Mouse (Mus musculus): ENCODE measurements at regions not wholly inside any gene's neighbourhood (a gene's known extent, or its start where the extent isn't known, plus 50 kb on each side); places are given as distances from the start of the nearest gene placed in this dataset.

DNA sequence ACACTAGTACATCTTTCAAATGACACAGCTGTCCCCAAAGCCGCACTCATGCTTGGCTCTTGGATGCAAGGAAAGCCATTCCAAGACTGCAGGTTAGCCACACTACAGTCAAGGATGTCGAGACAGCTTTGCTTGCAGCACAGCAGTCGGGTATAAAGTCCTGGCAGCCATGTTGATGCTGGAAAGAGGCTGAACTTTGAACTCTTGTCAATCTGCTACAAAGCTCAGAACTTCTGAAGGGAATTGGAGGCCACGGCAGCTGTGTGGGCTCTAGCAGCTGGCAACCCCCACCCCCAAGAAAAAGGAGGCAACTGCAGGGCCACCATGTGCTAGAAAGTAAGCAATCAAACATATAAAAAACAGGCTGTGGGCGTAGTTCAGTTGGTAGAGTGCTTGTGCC lies 90.0 kb upstream of the Zcchc2 start:
- no peak for ATAC-seq (ENCODE audit: low FRiP score)
- 72% methylated on average over 5 of the region's 5 CpGs for WGBS

DNA sequence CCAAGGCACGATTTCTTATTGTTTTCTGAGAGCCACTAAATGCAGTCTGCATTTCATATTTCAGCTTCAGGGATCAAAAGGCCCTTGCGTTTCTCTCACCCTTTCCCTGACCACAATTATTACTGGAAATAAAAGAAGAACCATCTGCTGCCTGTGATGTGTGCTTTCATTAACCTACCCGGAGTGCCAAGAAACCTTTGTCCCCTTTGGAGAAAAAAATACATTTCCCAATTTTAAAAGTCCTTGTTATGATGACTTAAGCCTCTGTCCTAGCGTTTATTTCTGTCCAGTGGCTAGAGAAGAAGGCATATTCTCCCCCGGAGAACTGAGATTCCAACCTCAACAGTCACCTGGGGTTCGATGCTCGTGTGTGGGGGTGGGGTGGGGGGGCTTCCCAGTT lies 89.3 kb upstream of the Zcchc2 start:
- ATAC-seq (ENCODE audit: low FRiP score): no peak
- 78% methylated on average over 7 of the region's 7 CpGs for WGBS
- Histone ChIP-seq H3K9ac (ENCODE audit: low read depth, low read length) (no peak overlapping the region), H3K27ac (ENCODE audit: low read depth, low read length) (no peak overlapping the region), H3K9me3 (ENCODE audit: control insufficient read depth, low read length) (no peaks in the 10 kb centered on the region), H3K4me2 (replicated peaks; ENCODE audit: low read depth, low read length) (no peak overlapping the region), H3K27me3 (ENCODE audit: control insufficient read depth, insufficient read depth, low read length) (no peaks in the 10 kb centered on the region), H3K4me3 (ENCODE audit: low read depth, low read length) (no peak overlapping the region), H3K4me1 (replicated peaks; ENCODE audit: control insufficient read depth, insufficient read depth, low read length) (no peaks in the 10 kb centered on the region), H3K36me3 (ENCODE audit: control insufficient read depth, insufficient read depth, low read length) (no peaks in the 10 kb centered on the region)
- no peak for DNase-seq (ENCODE audit: low spot score)

More for the DNA sequence above, 90.0 kb upstream of the Zcchc2 start:
- Histone ChIP-seq H3K27me3 (ENCODE audit: control insufficient read depth, insufficient read depth, low read length) (no peaks in the 10 kb centered on the region), H3K4me1 (replicated peaks; ENCODE audit: control insufficient read depth, insufficient read depth, low read length) (no peaks in the 10 kb centered on the region), H3K27ac (ENCODE audit: low read depth, low read length) (no peak overlapping the region), H3K9ac (ENCODE audit: low read depth, low read length) (no peak overlapping the region), H3K9me3 (ENCODE audit: control insufficient read depth, low read length) (no peaks in the 10 kb centered on the region), H3K36me3 (ENCODE audit: control insufficient read depth, insufficient read depth, low read length) (no peaks in the 10 kb centered on the region), H3K4me3 (ENCODE audit: low read depth, low read length) (no peak overlapping the region), H3K4me2 (replicated peaks; ENCODE audit: low read depth, low read length) (no peak overlapping the region)
- DNase-seq (ENCODE audit: low spot score): no peak

DNA sequence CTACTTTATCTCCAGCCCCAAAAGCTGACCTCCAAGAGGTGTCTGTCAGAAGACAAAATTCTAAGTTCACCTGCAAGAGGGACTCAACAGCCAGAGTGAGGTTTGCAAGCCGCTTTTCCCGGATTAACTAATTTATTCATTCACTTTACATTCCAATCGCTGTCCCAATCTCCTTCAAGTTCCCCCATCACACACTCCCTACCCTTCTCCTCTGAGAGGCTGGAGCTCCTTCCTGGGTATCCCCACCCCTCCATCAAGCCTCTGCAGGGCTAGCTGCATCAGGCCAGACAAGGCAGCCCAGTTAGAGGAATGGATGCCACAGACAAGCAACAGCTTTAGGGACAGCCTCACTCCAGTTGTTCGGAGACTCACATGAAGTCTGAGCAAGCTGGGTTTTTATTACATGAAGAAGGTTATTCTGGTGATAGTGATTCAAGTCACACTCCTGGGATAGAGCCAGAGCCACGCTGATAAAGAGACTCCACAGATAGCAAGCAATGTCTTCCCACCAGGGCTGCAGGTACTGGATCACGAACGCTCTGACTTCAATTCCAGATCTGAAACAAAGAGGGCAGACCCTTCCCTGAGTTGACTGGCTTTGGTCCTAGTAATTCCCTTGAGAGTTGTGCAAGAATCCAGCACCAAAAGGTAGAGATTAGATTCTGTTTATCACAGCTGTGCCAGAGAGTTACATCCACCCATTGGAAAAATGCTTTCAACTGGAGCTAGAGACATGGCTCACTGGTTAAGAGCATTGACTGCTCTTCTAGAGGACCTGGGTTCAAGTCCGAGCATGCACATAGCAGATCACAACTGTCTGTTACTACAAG lies 86.7 kb upstream of the Zcchc2 start:
- Histone ChIP-seq H3K9ac (ENCODE audit: low read depth, low read length) (no peak overlapping the region), H3K27me3 (ENCODE audit: control insufficient read depth, insufficient read depth, low read length) (no peaks in the 10 kb centered on the region), H3K4me2 (replicated peaks; ENCODE audit: low read depth, low read length) (no peak overlapping the region), H3K27ac (ENCODE audit: low read depth, low read length) (no peak overlapping the region), H3K9me3 (ENCODE audit: control insufficient read depth, low read length) (no peaks in the 10 kb centered on the region), H3K4me1 (replicated peaks; ENCODE audit: control insufficient read depth, insufficient read depth, low read length) (no peaks in the 10 kb centered on the region), H3K4me3 (ENCODE audit: low read depth, low read length) (no peak overlapping the region), H3K36me3 (ENCODE audit: control insufficient read depth, insufficient read depth, low read length) (no peaks in the 10 kb centered on the region)
- no peak for DNase-seq (ENCODE audit: low spot score)
- 67% methylated on average over 8 of the region's 8 CpGs for WGBS
- ATAC-seq (ENCODE audit: low FRiP score): no peak

- Histone ChIP-seq H3K27ac (ENCODE audit: low read depth, low read length) (no peak overlapping the region), H3K4me2 (replicated peaks; ENCODE audit: low read depth, low read length) (no peak overlapping the region), H3K4me1 (replicated peaks; ENCODE audit: control insufficient read depth, insufficient read depth, low read length) (no peaks in the 10 kb centered on the region), H3K9ac (ENCODE audit: low read depth, low read length) (no peak overlapping the region), H3K27me3 (ENCODE audit: control insufficient read depth, insufficient read depth, low read length) (no peaks in the 10 kb centered on the region), H3K36me3 (ENCODE audit: control insufficient read depth, insufficient read depth, low read length) (no peaks in the 10 kb centered on the region), H3K9me3 (ENCODE audit: control insufficient read depth, low read length) (no peaks in the 10 kb centered on the region), H3K4me3 (ENCODE audit: low read depth, low read length) (no peak overlapping the region)
- no peak for ATAC-seq (ENCODE audit: low FRiP score)
- WGBS: 99% methylated on average over 3 of the region's 3 CpGs
- no peak for DNase-seq (ENCODE audit: low spot score)
These were observed 85.5 kb upstream of the Zcchc2 start for GRCm38 (mm10) chr1:105904737-105905136.

- no peaks in the 10 kb centered on the region for H3K4me1 ChIP-seq (replicated peaks; ENCODE audit: control insufficient read depth, insufficient read depth, low read length)
- WGBS: 74% methylated on average over 9 of the region's 9 CpGs
- H3K9me3 ChIP-seq (ENCODE audit: control insufficient read depth, low read length): no peaks in the 10 kb centered on the region
- no peaks in the 10 kb centered on the region for H3K27me3 ChIP-seq (ENCODE audit: control insufficient read depth, insufficient read depth, low read length)
- no peak overlapping the region for H3K27ac ChIP-seq (ENCODE audit: low read depth, low read length)
- H3K36me3 ChIP-seq (ENCODE audit: control insufficient read depth, insufficient read depth, low read length): no peaks in the 10 kb centered on the region
- ATAC-seq (ENCODE audit: low FRiP score) (no peak), DNase-seq (ENCODE audit: low spot score) (no peak)
- no peak overlapping the region for H3K4me3 ChIP-seq (ENCODE audit: low read depth, low read length)
- H3K9ac ChIP-seq (ENCODE audit: low read depth, low read length): no peak overlapping the region
- H3K4me2 ChIP-seq (replicated peaks; ENCODE audit: low read depth, low read length): no peak overlapping the region
These were observed 84.3 kb upstream of the Zcchc2 start for GRCm38 (mm10) chr1:105905785-105906426.

DNA sequence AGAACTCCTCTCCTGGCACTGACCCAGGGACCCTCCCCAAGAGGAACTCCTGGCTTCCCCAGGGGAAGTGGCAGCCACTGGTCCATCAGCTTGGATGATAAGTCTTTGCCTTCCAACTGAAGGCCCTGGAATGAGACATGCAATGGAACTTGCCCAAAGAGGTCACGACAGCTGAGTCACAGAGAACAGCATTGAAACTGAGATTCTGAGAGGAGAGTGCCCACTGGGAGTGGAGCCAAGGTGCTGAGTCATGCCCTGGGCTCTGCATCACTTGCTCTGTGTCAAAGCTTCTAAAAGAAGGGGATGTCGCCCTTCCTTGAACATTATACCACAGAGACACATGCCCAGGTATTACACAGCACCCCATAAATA lies 83.8 kb upstream of the Zcchc2 start:
- no peaks in the 10 kb centered on the region for H3K36me3 ChIP-seq (ENCODE audit: control insufficient read depth, insufficient read depth, low read length)
- H3K4me2 ChIP-seq (replicated peaks; ENCODE audit: low read depth, low read length): no peak overlapping the region
- DNase-seq (ENCODE audit: low spot score) (no peak), ATAC-seq (ENCODE audit: low FRiP score) (no peak)
- 79% methylated on average over 2 of the region's 2 CpGs for WGBS
- no peak overlapping the region for H3K4me3 ChIP-seq (ENCODE audit: low read depth, low read length)
- no peak overlapping the region for H3K27ac ChIP-seq (ENCODE audit: low read depth, low read length)
- H3K4me1 ChIP-seq (replicated peaks; ENCODE audit: control insufficient read depth, insufficient read depth, low read length): no peaks in the 10 kb centered on the region
- no peaks in the 10 kb centered on the region for H3K9me3 ChIP-seq (ENCODE audit: control insufficient read depth, low read length)
- no peak overlapping the region for H3K9ac ChIP-seq (ENCODE audit: low read depth, low read length)
- no peaks in the 10 kb centered on the region for H3K27me3 ChIP-seq (ENCODE audit: control insufficient read depth, insufficient read depth, low read length)

DNA sequence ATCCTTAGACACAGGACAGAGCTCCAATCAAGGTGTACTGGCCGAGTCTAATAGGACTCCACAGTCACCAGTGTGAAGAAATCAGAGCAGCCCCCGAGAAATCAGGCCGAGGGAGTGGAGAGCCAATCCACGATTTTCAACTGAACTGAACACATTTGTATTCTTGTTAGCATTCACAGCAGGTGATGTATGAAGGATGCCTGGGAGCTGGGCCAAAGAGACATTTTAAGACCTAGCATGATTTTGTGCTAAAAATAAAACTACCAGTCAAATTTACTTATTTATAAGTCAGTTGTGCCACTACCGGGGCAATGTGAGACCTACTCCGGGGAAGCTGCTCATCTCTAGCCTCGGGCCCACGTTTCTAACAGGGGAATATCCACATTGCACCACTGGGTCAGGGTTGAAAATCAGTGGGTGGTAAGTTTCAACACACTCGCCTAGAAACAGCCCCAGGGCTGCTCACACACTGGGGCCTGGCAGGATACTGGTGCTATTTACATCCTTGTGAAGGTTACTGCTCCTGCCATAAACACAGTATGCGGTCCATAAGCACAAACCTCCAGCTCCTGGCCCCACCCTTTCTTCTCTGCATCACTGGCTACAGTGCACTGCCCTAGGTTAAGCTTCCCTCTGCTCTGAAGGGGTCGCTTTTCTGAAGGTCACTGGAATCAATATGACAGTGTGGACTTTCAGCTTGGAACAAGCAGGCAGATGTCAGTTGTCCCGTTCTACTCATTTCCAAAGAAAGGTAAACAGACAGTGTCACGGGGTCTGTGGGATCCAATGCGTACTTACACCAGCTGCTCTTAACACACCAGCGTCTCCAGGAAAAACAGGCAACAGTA lies 82.0 kb upstream of the Zcchc2 start:
- no peaks in the 10 kb centered on the region for H3K27me3 ChIP-seq (ENCODE audit: control insufficient read depth, insufficient read depth, low read length)
- no peak overlapping the region for H3K4me3 ChIP-seq (ENCODE audit: low read depth, low read length)
- no peak overlapping the region for H3K9ac ChIP-seq (ENCODE audit: low read depth, low read length)
- no peaks in the 10 kb centered on the region for H3K36me3 ChIP-seq (ENCODE audit: control insufficient read depth, insufficient read depth, low read length)
- H3K9me3 ChIP-seq (ENCODE audit: control insufficient read depth, low read length): no peaks in the 10 kb centered on the region
- H3K27ac ChIP-seq (ENCODE audit: low read depth, low read length): no peak overlapping the region
- no peak for DNase-seq (ENCODE audit: low spot score)
- no peak overlapping the region for H3K4me2 ChIP-seq (replicated peaks; ENCODE audit: low read depth, low read length)
- H3K4me1 ChIP-seq (replicated peaks; ENCODE audit: control insufficient read depth, insufficient read depth, low read length): no peaks in the 10 kb centered on the region
- ATAC-seq (ENCODE audit: low FRiP score): peak; percentile 54; the same call in 1 of the 2 replicates
- WGBS: 41% methylated on average over 15 of the region's 15 CpGs

GRCm38 (mm10) chr1:105909121-105909520 lies 81.1 kb upstream of the Zcchc2 start:
- Histone ChIP-seq H3K4me3 (ENCODE audit: low read depth, low read length) (no peak overlapping the region), H3K4me1 (replicated peaks; ENCODE audit: control insufficient read depth, insufficient read depth, low read length) (no peaks in the 10 kb centered on the region), H3K9me3 (ENCODE audit: control insufficient read depth, low read length) (no peaks in the 10 kb centered on the region), H3K9ac (ENCODE audit: low read depth, low read length) (no peak overlapping the region), H3K36me3 (ENCODE audit: control insufficient read depth, insufficient read depth, low read length) (no peaks in the 10 kb centered on the region), H3K4me2 (replicated peaks; ENCODE audit: low read depth, low read length) (no peak overlapping the region), H3K27ac (ENCODE audit: low read depth, low read length) (no peak overlapping the region), H3K27me3 (ENCODE audit: control insufficient read depth, insufficient read depth, low read length) (no peaks in the 10 kb centered on the region)
- WGBS: 76% methylated on average over 4 of the region's 4 CpGs
- DNase-seq (ENCODE audit: low spot score): no peak
- ATAC-seq (ENCODE audit: low FRiP score): no peak

Data from hindbrain, embryonic 11.5 days (tissue).